Mouse (Mus musculus) cerebellum, adult 2 months (tissue): ENCODE results near the gene Stox2.

Experiments
- CTCF ChIP-seq: fragments of 200-500 bp; IDR thresholded peaks from 2 replicates; pipeline ENCODE4 v1.5.1; 2011; ENCODE audit warnings: low read depth, mild to moderate bottlenecking, control low read depth, low read length, moderate library complexity, borderline replicate concordance; ENCODE audit not compliant: insufficient read depth
- POLR2A ChIP-seq: fragments of 200-500 bp; IDR thresholded peaks from 2 replicates; pipeline ENCODE4 v1.6.1; 2011; ENCODE audit warnings: low read length, control low read depth, borderline replicate concordance; ENCODE audit not compliant: insufficient read depth

DNA sequence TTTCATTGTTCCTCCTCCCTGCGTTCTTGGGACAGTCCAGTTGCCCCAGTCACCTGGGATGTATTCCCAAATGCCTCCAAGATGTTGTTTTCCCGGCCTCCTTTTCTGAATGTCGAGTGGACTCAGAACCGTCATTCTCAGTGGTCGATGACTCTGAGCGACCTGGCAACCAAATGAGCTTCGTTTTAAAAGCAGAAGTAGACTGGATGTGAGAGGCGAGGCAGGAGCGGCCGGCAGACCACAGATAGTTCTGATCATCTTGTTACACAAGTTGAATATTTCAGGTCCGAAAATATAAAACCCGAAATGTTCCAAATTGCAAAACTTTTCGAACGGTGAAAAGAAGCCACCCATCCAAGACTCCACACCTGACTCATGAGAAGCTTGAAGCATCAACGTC, 76.2 kb downstream of the Stox2 start:
- no peak for TF ChIP-seq CTCF
- no peak for TF ChIP-seq POLR2A
